Mouse (Mus musculus) intestine, embryonic 15.5 days (tissue): ENCODE data around the gene Perp. TPM values are rescaled to one million over a fixed set of nuclear protein-coding genes. Genes with fewer than 3 reads are reported as not detected.

Source experiments
- ATAC-seq: fragments of 200-750 bp; cut with Nextera tagmentation; 2 replicates; pipeline ENCODE4 v1.8.0; 2017; ENCODE audit warnings: moderate TSS enrichment, moderate library complexity
- H3K27ac ChIP-seq: fragments of 300-500 bp; sonication (generic); 2 replicates; pipeline ENCODE4 v1.5.1; 2015; ENCODE audit warnings: mild to moderate bottlenecking, inconsistent platforms
- H3K27me3 ChIP-seq: fragments of 300-500 bp; sonication (generic); replicated peaks from 2 replicates; pipeline ENCODE4 v1.6.1; 2015; ENCODE audit warnings: inconsistent platforms
- H3K36me3 ChIP-seq: fragments of 300-500 bp; sonication (generic); 2 replicates; pipeline ENCODE4 v1.6.1; 2015; ENCODE audit warnings: inconsistent platforms
- H3K4me1 ChIP-seq: fragments of 300-500 bp; sonication (generic); replicated peaks from 2 replicates; pipeline ENCODE4 v1.6.1; 2015; ENCODE audit warnings: inconsistent platforms
- H3K4me2 ChIP-seq: fragments of 300-500 bp; sonication (generic); replicated peaks from 2 replicates; pipeline ENCODE4 v1.6.1; 2015; ENCODE audit warnings: mild to moderate bottlenecking, inconsistent platforms
- H3K4me3 ChIP-seq: fragments of 300-500 bp; sonication (generic); replicated peaks from 2 replicates; pipeline ENCODE4 v1.5.1; 2015; ENCODE audit warnings: inconsistent platforms
- H3K9ac ChIP-seq: fragments of 300-500 bp; sonication (generic); 2 replicates; pipeline ENCODE4 v1.6.1; 2015; ENCODE audit warnings: inconsistent platforms
- H3K9me3 ChIP-seq: fragments of 300-500 bp; sonication (generic); 2 replicates; pipeline ENCODE4 v1.6.1; 2016; ENCODE audit warnings: inconsistent platforms
- WGBS: fragments of 180-500 bp; shearing (Covaris S2); methylation state at CpG from one replicate; pipeline ENCODE4 v1.1.7; 2015; 5-methylcytosine and 5-hydroxymethylcytosine counted together
- polyA plus RNA-seq: library from polyadenylated mRNA; unstranded; fragments of >200 nt; fragmentation: Nextera tagmentation; extraction: Ambion mirVana; gene quantifications from 2 replicates; pipeline ENCODE4 v1.2.1, GENCODE M21; 2015

Gene Perp
- polyA plus RNA-seq, 1 experiment from 2014 or later: 47.6 TPM

DNA sequence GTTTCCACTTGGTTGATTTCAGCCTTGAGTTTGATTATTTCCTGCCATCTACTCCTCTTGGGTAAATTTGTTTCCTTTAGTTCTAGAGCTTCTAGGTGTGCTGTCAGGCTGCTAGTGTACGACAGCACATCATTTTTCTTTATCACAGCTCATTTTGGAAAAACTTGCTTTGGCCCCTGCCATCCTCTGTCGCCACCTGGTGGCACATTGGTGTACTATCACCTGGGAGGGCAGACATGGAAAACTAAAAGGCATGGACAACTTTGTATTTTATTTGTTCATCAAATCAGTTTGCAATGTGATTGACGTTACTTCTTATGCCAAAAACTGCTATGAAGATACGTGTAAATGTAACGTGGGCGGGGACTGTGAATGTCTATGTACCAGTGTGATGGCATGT is 59.3 kb downstream of the Perp start:
- no peak for ATAC-seq
- Histone ChIP-seq H3K4me2 (no peak overlapping the region), H3K27me3 (no peaks in the 10 kb centered on the region), H3K4me3 (no peak overlapping the region), H3K9me3 (no peaks in the 10 kb centered on the region), H3K4me1 (no peaks in the 10 kb centered on the region), H3K36me3 (no peaks in the 10 kb centered on the region), H3K9ac (no peak overlapping the region), H3K27ac (no peak overlapping the region)
- 20% methylated on average over 6 of the region's 6 CpGs for WGBS

Other genes starting within 250 kb of the Perp start
- gene Arfgef3, start 101.1 kb upstream of the Perp start, polyA plus RNA-seq: 2.2 and 2.9 TPM in 2 replicates
- gene Gm4922, start 58.2 kb upstream of the Perp start, polyA plus RNA-seq: 0.08 and 0.11 TPM in 2 replicates
- gene Tnfaip3, start 170.6 kb downstream of the Perp start, polyA plus RNA-seq: 3.4 and 3.9 TPM in 2 replicates